Mouse (Mus musculus): ENCODE measurements around the gene Ddx46.
"Not testable (repeated sequence)": the region's sequence is repeated elsewhere in the genome, so short reads cannot be mapped to it uniquely, and the experiment has no call there.

The Ddx46 gene

DNA sequence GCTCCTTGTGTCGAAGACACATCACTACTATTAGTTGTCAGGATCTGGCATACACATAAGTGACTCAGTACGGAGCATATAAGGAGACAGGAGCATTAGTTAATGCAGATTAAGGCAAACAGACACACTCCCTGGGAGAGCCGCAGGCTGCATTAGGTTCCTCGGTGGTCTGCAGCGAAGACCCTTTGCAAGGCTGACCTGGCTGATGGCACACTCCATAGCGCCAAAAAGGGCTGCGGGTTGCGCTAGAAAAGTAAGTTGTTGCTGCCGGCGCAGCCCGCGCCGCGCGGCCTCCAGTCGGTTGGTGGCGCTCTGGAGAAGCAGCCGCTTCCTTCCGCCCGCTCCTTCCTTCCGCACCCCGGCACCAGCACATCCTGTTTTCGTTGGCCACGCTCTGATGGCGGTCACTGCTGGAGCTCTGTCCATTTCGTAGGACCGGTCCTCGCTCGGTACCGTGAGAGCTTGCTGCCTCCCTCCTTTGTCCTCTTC is at the start of gene Ddx46:
Gene Ddx46, plus strand, starts transcription at position 389 of the 489 bp plus-strand sequence.
- peak; percentile 86 for DNase-seq (ENCODE audit: low read depth in 2 of 2, low spot score in 2 of 2)

DNA sequence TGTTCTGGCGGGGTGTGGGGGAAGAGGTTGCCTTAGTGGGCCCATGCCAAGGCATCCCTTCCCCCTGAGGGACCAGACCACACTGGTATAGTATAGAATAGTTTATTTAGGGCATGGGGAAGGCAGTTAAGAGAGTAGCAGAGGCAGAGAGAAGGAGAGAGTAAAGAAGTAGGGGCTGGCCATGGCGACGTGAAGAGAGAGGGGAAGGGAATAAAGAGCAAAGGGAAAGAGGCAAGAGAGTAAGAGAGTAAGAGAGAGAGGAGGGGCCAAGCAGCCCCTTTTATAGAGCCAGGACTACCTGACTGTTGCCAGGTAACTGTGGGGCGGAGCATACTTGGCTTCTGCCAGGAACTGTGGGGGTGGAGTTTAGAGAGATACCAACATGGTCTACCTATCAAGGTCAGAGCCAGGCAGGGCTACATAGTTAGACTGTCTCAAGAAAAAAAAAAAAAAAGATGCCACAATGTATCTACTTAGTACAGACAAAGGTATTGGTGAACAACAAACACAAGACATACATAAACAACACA is 42.8 kb upstream of the Ddx46 start:
- no peak for DNase-seq (ENCODE audit: low read depth in 2 of 2, low spot score in 2 of 2)

DNA sequence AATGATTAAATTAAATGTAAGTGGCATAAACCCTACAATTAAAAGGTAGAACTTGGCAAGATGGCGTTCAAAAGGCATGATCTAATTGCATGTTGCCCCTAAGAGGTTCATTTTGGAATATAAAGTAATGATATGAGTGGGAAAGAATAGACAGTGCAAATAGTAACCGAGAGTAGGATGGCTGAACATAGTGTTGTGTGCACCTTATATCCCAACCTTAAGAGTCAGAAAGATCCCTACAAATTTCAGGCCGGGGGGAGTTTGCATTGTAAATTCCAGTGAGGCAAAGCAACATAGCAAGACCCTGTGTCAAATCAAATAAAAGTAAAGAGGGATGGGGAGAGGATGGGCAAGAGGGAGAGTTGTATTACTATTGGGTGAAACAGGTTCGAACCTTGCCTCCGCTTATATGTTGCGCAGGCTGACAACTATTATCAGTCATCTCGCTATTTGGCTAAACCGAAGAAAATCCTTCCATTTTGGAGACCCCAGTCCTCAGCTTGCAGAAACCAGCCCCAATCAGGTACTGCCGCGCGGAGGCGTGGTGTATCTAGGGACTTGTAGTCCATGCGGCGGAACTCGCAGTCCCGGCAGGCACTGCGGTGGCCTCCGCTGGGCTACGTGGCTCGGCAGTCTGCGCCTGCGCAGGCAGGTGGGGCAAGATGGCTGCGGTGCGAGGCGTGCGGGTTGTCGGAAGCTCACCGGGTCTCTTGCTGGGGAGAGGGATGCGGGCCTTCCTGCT is 42.1 kb upstream of the Ddx46 start:
- DNase-seq (ENCODE audit: low read depth in 2 of 2, low spot score in 2 of 2), result peak; percentile 92 to 93

DNA sequence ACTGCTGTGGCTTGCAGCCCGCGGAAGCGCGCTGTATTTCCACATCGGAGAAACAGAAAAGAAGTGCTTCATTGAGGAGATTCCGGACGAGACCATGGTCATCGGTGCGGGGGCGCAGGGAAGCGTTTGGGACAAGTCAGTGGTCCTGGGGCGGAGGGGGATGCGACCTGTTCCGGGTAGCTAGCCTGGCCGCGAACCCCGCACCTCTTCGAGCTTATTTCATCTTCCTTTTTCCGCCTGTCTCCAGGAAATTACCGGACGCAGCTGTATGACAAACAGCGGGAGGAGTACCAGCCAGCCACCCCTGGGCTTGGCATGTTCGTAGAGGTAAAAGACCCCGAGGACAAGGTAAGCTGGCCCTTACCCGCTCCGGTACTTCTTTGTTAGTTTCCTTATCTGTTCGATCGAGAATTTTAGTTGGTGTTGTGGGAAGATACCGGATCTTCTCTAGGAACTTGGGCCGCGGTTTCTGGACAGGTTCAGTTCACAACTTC is 41.5 kb upstream of the Ddx46 start:
- DNase-seq (ENCODE audit: low read depth in 2 of 2, low spot score in 2 of 2), result no peak

DNA sequence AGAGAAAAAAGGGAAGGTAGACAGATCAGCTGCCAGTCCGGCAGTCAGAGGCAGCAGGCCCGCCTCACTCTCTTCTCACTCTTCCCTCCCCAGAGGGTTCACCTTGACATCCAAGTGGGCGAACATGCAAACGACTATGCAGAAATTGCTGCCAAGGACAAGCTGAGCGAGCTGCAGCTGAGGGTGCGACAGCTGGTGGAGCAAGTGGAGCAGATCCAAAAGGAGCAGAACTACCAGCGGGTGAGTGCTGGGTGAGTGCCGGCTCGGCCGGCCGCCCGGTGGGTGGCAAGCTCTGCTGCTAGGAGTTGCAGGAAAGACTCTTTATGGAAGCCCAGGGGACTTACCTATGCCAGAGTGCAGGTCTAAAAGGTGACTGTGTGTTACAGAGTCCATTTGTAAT is 39.5 kb upstream of the Ddx46 start:
- DNase-seq (ENCODE audit: low read depth in 2 of 2, low spot score in 2 of 2), result no peak

DNA sequence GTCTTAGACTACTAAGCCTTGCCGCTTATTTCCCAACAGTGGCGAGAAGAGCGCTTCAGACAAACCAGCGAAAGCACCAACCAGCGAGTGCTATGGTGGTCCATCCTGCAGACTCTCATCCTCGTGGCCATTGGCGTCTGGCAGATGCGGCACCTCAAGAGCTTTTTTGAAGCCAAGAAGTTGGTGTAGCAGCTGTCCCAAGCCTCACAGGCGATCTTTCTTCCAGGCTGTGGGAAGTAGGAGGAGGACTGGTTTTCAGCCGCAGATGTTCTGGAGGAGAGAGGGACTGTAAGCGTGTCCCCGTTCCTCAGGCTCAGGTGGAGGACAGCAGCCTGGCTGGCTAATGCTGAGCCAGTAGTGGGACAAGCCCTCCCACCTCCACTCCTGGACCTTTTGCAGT is 38.0 kb upstream of the Ddx46 start:
- DNase-seq (ENCODE audit: low read depth in 2 of 2, low spot score in 2 of 2), result no peak

DNA sequence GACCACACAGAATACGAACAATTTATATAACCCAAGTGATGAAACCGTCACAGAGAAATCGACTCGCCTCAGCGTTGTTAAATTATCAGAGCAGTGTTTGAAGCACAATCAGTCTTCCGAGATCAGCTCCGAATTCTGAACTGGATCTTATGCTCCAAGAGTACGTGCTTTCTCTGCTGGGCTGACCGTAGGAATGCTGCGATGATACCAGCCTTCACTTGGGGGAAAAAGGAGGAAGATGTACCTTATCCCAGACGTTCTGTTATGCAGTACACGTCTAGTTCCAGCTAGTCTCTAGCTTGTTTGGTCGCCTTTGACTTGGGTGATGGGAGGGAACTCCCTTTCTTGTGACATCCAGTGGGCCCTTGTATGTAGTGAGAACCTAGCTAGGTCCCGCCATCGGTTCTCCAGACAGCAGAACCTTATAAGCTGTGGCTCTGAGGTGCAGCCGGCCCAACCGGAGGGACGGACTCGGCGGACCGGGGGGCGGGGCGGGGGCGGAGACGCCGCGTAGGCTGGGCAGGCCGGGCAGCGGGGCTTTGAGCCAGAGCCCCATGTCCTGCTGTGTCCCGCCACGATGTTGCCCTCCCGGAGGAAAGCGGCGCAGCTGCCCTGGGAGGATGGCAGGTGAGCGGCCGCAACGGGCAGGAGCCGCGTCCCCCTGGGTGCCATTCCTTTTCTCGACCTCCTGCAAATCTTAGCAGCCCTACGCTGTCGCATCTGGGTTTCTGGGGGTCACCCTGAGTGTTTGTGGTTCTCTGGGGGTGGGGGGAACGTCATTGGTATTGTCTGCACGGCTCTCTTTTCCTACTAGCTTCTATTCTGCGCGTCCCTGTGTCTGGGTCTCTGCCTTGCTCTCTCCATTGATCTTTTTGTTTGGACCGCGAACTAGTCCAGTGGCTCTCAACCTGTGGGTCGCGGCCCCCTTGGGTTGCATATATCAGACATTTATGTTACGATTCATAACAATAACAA is 35.0 kb upstream of the Ddx46 start, which contains the start of gene B4galt7:
Gene B4galt7, plus strand, starts transcription at position 331 of the 975 bp plus-strand sequence.
- DNase-seq (ENCODE audit: low read depth in 2 of 2, low spot score in 2 of 2), result peak; percentile 49 to 62

DNA sequence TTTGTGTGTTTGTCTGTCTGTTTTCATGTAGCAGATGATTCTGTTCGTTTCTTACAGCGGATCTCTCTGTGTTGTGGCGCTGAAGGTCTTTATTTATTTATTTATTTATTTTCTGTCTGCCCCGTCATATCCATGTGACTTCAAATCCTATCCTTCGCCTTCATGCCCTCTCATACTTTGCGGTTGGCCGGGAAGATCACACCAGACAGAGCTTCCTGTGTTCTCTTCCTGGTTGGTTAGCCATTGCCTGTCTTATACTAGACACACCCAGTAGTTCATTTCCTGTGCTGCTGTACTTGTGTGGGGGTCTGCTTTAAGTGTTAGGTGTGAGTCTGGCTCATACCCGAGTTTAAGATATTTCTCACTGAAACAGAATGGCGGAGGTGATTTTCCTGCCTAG is 34.2 kb upstream of the Ddx46 start:
- peak; percentile 28 to 42 for DNase-seq (ENCODE audit: low read depth in 2 of 2, low spot score in 2 of 2)

DNA sequence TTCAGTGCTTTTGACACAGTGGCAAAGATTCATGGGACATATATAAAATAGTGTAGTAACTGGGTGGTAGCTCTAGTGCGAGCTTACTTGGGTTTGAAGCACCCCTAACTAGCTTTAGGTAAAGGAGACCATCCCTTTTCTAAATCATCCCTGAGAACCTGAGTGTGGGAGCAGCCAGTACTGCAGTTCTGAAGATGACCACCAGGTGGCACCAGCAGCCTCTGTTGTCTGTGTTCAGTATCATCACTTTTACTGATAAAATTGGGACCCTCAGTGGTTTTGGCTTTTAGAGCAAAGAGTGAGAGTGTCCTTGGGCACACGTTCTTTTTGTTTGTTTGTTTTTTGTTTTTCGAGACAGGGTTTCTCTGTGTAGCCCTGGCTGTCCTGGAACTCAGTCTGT is 33.2 kb upstream of the Ddx46 start:
- DNase-seq (ENCODE audit: low read depth in 2 of 2, low spot score in 2 of 2), result peak; percentile 80 to 88

DNA sequence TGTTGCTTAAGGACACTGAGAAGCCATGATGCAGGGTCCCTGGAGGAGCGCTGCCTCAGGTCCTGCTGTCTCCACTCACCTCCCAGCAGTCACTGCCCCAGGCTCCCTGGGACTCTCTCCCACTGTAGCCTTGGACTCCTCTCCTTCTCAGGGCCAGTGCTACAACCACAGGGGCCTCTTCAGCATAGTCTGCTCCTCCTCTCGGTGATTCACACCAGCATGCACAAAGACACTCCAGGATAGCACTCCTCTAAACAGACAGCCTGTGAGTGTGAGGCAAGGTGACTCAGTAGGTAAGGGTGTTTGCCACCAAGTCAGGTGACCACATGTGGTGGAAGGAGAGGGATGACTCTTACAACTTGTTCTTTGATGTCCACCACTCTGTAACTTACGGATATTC is 30.2 kb upstream of the Ddx46 start:
- DNase-seq (ENCODE audit: low read depth in 2 of 2, low spot score in 2 of 2), result no peak

DNA sequence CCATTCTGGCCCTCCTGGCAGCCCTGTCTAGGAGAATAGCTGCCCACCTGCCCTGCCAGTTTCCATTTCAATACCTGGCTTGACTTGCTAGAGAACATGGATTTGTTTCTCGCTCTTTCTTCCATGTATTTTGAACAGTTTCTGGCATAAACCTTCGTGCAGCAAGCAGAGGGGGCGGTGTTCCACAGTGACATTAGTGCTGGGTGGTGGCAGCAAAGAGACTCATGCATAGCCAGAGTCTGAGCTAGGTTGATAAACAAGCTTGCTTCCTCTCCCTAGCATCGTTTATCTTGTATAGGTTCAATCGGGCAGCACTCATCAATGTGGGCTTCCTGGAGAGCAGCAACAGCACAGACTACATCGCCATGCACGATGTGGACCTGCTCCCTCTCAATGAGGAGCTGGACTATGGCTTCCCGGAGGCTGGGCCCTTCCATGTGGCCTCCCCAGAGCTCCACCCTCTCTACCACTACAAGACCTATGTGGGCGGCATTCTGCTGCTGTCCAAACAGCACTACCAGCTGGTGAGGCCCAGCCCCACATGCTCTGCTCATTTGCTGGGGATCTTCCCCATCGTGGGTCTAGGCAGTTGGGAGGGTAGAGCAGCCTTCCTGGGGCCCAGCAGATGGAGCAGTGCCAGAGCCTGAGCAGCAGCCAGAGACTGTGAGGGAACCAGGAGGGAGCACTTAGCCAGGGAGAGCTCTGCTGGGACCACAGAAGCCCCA is 27.8 kb upstream of the Ddx46 start:
- DNase-seq (ENCODE audit: low read depth in 2 of 2, low spot score in 2 of 2), result no peak

DNA sequence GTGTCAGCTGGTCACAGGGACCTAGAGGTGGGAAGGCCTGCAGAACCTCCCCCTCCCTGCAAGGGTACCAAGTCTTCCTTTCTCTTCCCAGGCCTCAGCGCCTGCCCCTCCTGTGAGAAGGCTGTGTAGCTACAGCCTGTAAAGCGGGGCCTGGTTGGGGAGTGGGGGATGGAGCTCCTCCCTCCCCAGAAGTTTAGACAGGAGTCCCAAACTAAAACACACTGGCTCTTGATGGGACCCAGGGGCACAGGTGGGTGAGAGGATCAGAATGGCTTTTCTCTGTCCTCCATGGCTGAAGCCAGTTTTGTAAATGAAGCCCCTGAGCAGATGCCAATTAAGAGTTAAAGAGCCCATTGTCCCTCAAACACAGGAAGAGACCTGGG is 27.2 kb upstream of the Ddx46 start:
- DNase-seq (ENCODE audit: low read depth in 2 of 2, low spot score in 2 of 2), result no peak

DNA sequence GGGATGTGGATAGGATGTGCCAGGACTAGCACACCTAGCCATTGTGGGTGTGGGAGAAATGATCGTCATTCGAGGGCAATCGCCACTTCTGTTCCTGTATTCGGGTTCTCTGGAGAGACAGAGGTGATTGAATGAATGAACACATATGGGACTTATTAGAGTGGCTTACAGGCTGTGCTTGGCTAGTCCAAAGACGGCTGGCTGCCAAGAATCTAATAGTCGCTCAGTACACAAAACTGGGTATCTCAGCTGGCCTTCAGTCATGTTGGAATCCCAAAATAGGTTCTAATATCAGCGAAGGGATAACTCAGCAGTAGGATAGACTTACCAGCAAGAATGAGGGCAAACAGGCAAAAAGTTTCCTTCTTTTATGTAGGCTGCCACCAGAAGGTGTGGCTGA is 22.8 kb upstream of the Ddx46 start:
- DNase-seq (ENCODE audit: low read depth in 2 of 2, low spot score in 2 of 2), result no peak

DNA sequence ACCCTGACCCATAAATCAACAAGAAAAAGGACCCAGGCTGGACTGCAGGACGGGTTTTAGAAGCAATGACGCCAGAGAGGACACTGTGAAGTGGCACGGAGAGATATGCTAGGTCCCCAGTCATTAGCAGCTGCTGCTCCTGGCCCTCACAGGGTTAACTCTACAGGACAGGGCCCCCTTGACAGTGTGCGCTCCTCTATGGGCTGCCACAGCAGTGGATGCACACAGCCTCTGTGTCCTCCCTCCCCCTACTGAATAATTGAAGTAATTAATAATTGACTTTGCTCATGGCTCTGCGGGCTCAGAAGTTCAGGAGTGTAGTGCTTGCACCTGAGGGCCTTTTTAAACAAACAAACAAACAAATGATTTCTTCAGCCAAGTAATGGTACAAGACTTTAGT is 21.4 kb upstream of the Ddx46 start:
- no peak for DNase-seq (ENCODE audit: low read depth in 2 of 2, low spot score in 2 of 2)

DNA sequence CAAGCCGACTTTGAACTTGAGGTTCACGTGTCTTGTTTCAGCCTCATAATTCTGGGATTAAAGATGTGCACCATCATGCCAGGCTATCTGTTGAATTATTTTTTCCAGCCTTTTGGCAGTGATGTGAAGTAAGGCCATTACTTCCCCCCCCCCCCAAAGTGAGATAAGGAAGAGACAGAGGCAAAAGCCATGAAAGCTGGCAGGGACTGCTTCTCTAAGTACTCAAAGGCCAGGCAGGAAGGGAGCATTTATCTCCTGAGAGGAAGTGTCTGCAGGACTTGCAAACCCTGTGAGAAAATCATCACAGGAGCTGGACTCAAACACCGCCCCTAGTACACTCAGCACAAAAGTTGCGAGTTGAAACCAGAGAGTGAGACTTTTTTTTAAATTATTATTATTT is 15.5 kb upstream of the Ddx46 start:
- no peak for DNase-seq (ENCODE audit: low read depth in 2 of 2, low spot score in 2 of 2)

DNA sequence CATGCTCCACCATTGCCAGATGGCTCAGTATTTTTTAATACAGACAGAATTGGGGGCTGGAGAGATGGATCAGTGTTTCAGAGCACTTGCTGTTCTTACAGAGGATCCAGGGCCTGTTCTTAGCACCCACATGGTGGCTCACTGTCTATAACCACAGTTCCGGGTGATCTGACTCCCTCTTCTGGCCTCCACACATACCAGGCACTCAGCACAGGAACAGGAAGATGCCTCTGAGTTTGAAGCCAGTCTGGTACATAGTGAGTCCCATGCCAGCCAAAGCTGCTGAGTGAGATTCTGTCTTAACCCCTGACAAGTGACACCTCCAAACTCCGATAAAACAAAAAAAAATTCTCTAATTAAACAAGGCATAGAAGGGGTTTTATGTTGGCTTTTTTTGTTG is 14.6 kb upstream of the Ddx46 start:
- DNase-seq (ENCODE audit: low read depth in 2 of 2, low spot score in 2 of 2), result no peak

DNA sequence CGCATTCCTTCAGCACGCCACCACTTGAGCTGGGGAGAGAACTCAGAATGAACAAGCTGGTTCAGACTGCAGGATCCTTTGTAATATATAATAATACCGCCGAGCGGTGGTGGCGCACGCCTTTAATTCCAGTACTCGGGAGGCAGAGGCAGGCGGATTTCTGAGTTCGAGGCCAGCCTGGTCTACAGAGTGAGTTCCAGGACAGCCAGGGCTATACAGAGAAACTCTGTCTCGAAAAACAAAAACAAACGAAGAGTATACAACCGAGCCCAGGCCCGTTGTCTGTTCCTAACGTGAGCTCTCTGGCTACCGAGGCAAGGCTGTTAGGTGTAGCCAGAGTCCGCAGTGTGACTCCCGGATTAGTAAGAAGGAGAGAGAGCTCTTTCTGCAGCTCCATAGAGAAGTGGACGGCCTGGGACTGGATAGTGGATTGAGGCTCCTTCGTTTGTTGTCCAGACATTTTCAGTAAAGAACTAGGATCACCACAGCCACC is 12.6 kb upstream of the Ddx46 start:
- DNase-seq (ENCODE audit: low read depth in 2 of 2, low spot score in 2 of 2), result not testable (repeated sequence)

DNA sequence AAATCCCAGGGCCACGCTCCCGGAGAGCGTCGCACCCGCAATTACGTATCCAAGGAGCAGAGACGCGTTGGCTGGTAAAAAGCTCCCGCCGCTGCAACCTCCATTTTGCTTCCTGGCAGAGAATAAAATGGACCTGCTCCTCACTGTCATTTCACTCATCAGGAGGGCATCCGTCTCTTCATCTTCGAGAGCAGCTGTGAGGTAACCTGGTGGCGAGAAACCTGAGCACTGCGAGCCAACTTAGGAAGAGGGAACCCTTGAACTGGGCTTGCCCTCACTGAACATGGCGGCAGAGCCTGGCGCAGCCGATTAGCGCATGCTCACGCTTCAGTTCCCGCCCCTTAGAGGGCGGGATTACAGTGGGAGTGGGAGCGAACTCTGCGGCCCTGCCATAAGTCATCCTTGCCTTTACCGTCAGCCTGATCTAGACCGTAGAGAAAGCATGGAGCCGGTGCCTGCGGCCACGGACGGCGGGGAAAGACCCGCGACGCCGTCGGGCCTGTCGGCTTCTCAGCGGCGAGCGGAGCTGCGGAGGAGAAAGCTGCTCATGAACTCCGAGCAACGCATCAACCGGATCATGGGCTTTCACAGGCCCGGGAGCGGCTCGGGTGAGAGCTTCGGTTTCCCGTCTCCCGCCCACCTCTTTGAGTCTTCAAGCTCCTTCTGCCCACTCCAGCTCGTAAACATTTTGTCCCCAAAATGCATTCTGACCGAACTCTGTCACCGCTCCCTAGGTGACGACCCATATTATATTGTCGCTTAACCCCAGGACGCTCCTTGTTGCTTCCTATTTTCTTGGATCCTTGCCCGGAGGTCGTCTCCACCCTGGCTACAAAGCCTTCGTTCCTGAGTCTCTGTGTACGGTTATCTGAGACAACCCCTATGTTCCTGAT is 11.9 kb upstream of the Ddx46 start, which contains the start of gene Caml:
Gene Caml, plus strand, starts transcription at position 357 of the 893 bp plus-strand sequence.
- DNase-seq (ENCODE audit: low read depth in 2 of 2, low spot score in 2 of 2), result peak; percentile 76 to 85

DNA sequence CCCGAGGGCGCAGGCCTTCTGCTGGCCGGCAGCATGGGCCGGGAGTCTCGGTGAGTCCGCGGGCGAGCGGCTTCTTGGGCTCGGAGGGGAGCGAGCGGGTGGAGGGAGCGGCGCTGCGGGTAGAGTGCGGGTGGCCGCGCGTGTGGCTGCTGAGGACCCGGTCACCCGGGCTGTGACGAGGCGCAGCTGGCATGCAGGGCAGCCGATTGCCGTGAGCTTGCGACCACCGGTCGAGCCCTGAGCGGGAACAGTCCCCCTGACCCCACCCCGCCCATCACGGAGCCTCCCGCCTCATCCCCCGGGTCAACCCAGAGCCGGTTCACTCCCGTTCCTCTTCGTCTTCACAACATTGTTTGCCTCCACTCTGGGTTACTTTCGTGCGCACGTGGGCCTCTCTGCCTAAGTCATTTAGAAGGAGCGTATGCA is 332 bp downstream of the Ddx46 start:
- DNase-seq (ENCODE audit: low read depth in 2 of 2, low spot score in 2 of 2), result no peak

Data from CD8-positive naive resting alpha-beta T cell, adult 2 months (primary cell).